Mouse (Mus musculus): Measurements from ENCODE around the gene Limk1. TPM values are rescaled to one million over a fixed set of nuclear protein-coding genes. Genes with fewer than 3 reads are reported as not detected.

Gene Limk1
- polyA plus RNA-seq, 1 experiment = 17.9 TPM

DNA sequence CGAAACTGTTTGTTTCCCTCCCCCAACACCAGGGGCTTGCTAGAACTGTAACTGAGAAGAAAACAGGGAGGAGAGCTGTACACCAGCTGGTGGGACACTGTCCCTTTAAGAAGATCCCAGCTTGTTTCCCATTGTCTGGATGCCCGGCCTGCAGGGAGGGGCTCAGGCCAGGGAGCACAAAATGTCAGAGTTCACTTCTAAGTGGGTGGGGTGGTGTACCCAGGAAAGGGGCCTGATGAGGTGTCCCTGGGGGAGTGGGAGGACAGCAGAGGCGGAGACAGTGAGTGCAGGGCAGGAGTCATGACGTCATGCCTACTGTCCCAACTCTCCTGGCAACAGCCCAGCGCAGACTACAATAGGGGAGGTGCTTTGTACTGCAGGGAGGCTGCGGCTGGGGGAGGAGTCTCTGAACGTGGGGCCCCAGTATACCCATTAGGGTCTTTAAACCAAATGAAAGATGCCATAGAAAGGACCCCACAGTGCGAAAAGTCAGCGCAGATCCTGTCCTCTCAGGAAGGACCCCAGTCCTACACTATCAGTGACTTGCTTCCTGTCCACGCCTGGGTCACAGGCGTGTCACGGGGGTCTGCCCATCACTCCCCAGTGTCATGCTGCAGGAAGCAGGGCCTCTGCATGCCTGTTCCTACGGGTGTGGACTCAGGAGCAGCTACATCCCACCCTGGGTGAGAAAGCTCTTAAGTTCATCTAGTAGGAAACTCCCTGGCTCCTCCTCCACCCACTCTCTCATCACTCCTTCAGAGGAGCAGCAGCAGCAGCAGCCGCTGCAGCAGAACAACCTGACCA, 12.2 kb downstream of the Limk1 start:
- Histone ChIP-seq H3K36me3 (ENCODE audit: control insufficient read depth, insufficient read depth, low read length, poor library complexity, severe bottlenecking) (no peaks in the 10 kb centered on the region), H3K9ac (ENCODE audit: low read depth, poor library complexity, severe bottlenecking) (no peak overlapping the region), H3K4me1 (ENCODE audit: control insufficient read depth, insufficient read depth, low read length) (peaks cover 4% of the 10 kb centered on the region), H3K9me3 (replicated peaks; ENCODE audit: control insufficient read depth, insufficient read depth, low read length, poor library complexity, severe bottlenecking) (no peaks in the 10 kb centered on the region), H3K27me3 (ENCODE audit: control insufficient read depth, insufficient read depth, low read length, poor library complexity, severe bottlenecking) (no peaks in the 10 kb centered on the region), H3K4me3 (ENCODE audit: low read depth, low read length) (no peak overlapping the region), H3K27ac (ENCODE audit: insufficient read depth, low read length) (no peak overlapping the region)
- TF ChIP-seq POLR2A (IDR thresholded peaks at IDR 0.05; ENCODE audit: insufficient read depth, low read length) (no peak), CTCF (IDR thresholded peaks at IDR 0.05; ENCODE audit: low read depth, low read length) (no peak), EP300 (IDR thresholded peaks at IDR 0.05; ENCODE audit: insufficient read depth, low read depth, low read length) (no peak)

- Histone ChIP-seq H3K4me3 (ENCODE audit: low read depth, low read length) (no peak overlapping the region), H3K27me3 (ENCODE audit: control insufficient read depth, insufficient read depth, low read length, poor library complexity, severe bottlenecking) (no peaks in the 10 kb centered on the region), H3K9ac (ENCODE audit: low read depth, poor library complexity, severe bottlenecking) (no peak overlapping the region), H3K4me1 (ENCODE audit: control insufficient read depth, insufficient read depth, low read length) (peaks cover 4% of the 10 kb centered on the region), H3K9me3 (replicated peaks; ENCODE audit: control insufficient read depth, insufficient read depth, low read length, poor library complexity, severe bottlenecking) (no peaks in the 10 kb centered on the region), H3K36me3 (ENCODE audit: control insufficient read depth, insufficient read depth, low read length, poor library complexity, severe bottlenecking) (no peaks in the 10 kb centered on the region), H3K27ac (ENCODE audit: insufficient read depth, low read length) (no peak overlapping the region)
- TF ChIP-seq POLR2A (IDR thresholded peaks at IDR 0.05; ENCODE audit: insufficient read depth, low read length) (no peak), EP300 (IDR thresholded peaks at IDR 0.05; ENCODE audit: insufficient read depth, low read depth, low read length) (no peak)
These were observed 13.4 kb downstream of the Limk1 start for GRCm38 (mm10) chr5:134674977-134675376.

DNA sequence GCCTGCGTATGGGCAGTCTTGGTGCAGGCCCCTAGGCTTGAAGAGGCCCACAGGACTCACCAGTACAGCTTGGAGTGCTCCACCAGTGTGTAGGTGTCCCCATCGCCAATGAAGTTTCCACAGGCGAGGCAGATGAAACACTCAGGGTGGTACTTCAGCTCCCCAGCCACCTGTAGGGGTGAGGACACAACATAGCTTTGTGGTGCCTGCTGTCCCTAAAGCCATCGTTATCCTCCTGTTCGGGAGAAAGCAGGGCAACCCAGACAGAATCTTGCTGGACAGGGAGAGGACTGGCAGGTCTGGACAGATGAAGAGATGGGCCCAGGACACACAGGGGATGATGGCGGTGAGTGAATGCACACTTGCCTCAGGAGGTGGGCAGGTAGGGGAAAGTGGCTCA, 15.8 kb downstream of the Limk1 start:
- Histone ChIP-seq H3K4me3 (ENCODE audit: low read depth, low read length) (peak overlapping the region; percentile 43), H3K36me3 (ENCODE audit: control insufficient read depth, insufficient read depth, low read length, poor library complexity, severe bottlenecking) (no peaks in the 10 kb centered on the region), H3K4me1 (ENCODE audit: control insufficient read depth, insufficient read depth, low read length) (peaks cover 4% of the 10 kb centered on the region), H3K27ac (ENCODE audit: insufficient read depth, low read length) (no peak overlapping the region), H3K27me3 (ENCODE audit: control insufficient read depth, insufficient read depth, low read length, poor library complexity, severe bottlenecking) (no peaks in the 10 kb centered on the region), H3K9me3 (replicated peaks; ENCODE audit: control insufficient read depth, insufficient read depth, low read length, poor library complexity, severe bottlenecking) (no peaks in the 10 kb centered on the region), H3K9ac (ENCODE audit: low read depth, poor library complexity, severe bottlenecking) (no peak overlapping the region)
- TF ChIP-seq CTCF (IDR thresholded peaks at IDR 0.05; ENCODE audit: low read depth, low read length) (no peak), POLR2A (IDR thresholded peaks at IDR 0.05; ENCODE audit: insufficient read depth, low read length) (no peak), EP300 (IDR thresholded peaks at IDR 0.05; ENCODE audit: insufficient read depth, low read depth, low read length) (no peak)

DNA sequence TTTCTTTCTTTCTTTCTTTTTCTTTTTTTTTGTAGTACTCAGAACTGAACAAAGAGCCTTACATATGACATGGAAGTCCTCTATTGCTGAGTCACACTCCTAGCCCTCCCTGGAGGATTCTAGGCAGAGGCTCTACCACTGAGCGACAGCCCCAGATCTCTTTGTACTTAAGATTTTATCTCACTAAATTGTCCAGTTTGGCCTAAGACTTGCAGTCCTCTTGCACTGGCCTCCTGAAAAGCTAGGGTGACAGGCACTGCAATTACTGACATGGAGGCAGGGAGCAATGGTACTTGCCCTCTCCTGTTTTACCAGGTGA, 16.2 kb downstream of the Limk1 start:
- no peaks in the 10 kb centered on the region for H3K27me3 ChIP-seq (ENCODE audit: control insufficient read depth, insufficient read depth, low read length, poor library complexity, severe bottlenecking)
- no peaks in the 10 kb centered on the region for H3K36me3 ChIP-seq (ENCODE audit: control insufficient read depth, insufficient read depth, low read length, poor library complexity, severe bottlenecking)
- H3K27ac ChIP-seq (ENCODE audit: insufficient read depth, low read length) = no peak overlapping the region
- no peak for TF ChIP-seq EP300 (IDR thresholded peaks at IDR 0.05; ENCODE audit: insufficient read depth, low read depth, low read length)
- no peak for TF ChIP-seq POLR2A (IDR thresholded peaks at IDR 0.05; ENCODE audit: insufficient read depth, low read length)
- no peak for TF ChIP-seq CTCF (IDR thresholded peaks at IDR 0.05; ENCODE audit: low read depth, low read length)
- peaks cover 4% of the 10 kb centered on the region for H3K4me1 ChIP-seq (ENCODE audit: control insufficient read depth, insufficient read depth, low read length)
- H3K4me3 ChIP-seq (ENCODE audit: low read depth, low read length) = no peak overlapping the region
- no peak overlapping the region for H3K9ac ChIP-seq (ENCODE audit: low read depth, poor library complexity, severe bottlenecking)
- H3K9me3 ChIP-seq (replicated peaks; ENCODE audit: control insufficient read depth, insufficient read depth, low read length, poor library complexity, severe bottlenecking) = no peaks in the 10 kb centered on the region

- Histone ChIP-seq H3K4me3 (ENCODE audit: low read depth, low read length) (no peak overlapping the region), H3K9me3 (replicated peaks; ENCODE audit: control insufficient read depth, insufficient read depth, low read length, poor library complexity, severe bottlenecking) (no peaks in the 10 kb centered on the region), H3K9ac (ENCODE audit: low read depth, poor library complexity, severe bottlenecking) (no peak overlapping the region), H3K4me1 (ENCODE audit: control insufficient read depth, insufficient read depth, low read length) (peaks cover under 1% of the 10 kb centered on the region), H3K27ac (ENCODE audit: insufficient read depth, low read length) (no peak overlapping the region), H3K36me3 (ENCODE audit: control insufficient read depth, insufficient read depth, low read length, poor library complexity, severe bottlenecking) (no peaks in the 10 kb centered on the region), H3K27me3 (ENCODE audit: control insufficient read depth, insufficient read depth, low read length, poor library complexity, severe bottlenecking) (no peaks in the 10 kb centered on the region)
- TF ChIP-seq EP300 (IDR thresholded peaks at IDR 0.05; ENCODE audit: insufficient read depth, low read depth, low read length) = no peak
- TF ChIP-seq CTCF (IDR thresholded peaks at IDR 0.05; ENCODE audit: low read depth, low read length) = no peak
- TF ChIP-seq POLR2A (IDR thresholded peaks at IDR 0.05; ENCODE audit: insufficient read depth, low read length) = no peak
These were observed 16.8 kb downstream of the Limk1 start for GRCm38 (mm10) chr5:134671335-134672197.

All from ES-Bruce4 (cell line).